Mouse (Mus musculus) fat pad, adult 2 months (tissue): ENCODE data around the gene Ncapd3.

Experiments used
- DNase-seq: peaks from one replicate; pipeline ENCODE4 v3.0.0-alpha.2; 2011; ENCODE audit warnings: low read depth, low spot score; ENCODE audit errors: extremely low read depth

The Ncapd3 gene

DNA sequence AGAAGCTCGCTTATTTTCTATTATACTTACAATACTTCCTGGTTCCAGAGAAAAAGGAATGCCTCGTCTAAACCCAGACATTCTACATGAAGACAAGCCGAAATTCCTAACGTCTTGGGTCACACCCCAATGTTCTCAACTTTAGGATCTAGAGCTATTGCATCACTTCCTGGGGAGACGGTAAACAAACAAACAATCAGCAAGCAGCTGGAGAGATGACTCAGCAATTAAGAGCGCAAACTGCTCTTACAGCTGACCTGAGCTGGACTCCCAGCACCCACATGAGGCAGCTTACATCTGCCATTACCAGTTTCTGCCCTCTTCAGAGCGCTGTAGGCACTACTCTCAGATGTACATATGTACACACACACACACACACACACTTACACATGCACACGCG is 91.3 kb downstream of the Ncapd3 start:
- DNase-seq: no peak

DNA sequence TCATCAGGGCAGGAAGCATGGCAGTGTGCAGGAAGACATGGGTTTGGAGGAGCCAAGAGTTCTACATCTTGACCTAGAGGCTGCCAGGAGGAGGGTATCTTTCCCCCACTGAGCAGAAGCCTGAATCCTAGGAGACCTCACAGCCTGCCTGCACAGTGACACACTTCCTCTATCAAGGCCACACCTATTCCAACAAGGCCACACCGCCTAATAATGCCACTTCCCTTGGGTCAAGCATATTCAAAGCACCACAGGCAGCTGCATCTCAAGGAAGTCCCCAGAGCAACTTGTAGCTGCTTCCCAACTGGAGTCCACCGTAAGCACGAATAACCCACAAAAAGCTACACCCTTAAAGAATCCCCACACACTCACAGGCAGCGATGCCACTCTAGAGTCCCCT is 92.1 kb downstream of the Ncapd3 start:
- no peak for DNase-seq

DNA sequence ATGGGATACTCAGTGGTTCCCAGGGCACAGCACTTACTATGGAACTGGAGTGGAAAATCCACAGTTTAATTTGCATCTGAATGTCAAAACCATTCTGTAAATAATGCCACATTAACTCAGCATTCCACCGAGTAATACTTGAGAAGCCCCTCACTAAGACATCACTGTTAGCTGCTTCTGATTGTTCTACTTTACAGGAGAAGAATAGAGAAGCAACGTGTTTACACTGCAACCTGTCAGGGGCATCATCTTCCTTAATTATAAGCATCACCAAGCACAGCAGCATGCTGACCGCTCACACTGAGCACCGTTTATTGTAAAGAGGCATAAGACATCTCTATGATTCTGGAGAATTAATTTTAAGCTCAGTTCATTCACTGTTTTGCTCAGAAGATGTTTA is 93.0 kb downstream of the Ncapd3 start:
- DNase-seq: no peak

DNA sequence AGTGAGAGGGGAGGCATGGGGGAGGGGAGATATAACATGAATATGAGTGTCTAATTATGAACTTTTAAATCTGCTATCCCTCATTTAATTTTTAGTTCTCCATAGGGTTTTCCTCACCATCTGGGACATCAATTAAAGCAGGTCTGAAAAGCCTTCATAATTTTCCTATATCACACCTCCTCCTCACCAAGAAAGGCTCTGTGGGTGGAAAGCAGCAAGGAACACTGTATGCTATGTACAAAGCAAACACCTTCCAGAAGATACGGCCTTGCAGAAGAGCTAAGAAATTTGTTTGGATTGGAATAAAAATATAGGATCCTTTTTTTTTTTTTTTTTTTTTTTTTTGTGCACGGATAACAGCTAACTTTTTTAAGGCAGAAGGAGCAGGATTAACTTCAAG is 94.0 kb downstream of the Ncapd3 start:
- no peak for DNase-seq

DNA sequence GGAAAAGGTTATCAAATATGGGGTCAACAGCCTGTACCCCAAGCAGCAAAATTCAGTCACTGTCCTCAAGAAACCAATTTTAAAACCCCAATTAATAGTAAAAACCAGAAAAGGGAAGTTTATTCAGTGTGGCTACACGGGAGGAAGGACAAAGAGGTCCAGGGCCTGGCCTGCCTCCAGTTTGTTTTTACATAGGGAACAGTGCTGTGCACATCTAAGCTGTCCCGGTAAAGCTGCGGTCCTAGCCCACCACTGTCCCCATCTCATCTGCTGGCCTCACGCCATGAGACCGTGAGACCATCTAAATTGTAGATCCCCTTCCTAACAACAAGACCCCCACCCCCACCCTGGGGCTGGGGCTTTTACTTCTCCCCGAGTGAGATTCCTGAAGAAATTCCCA is 95.5 kb downstream of the Ncapd3 start:
- DNase-seq: no peak

DNA sequence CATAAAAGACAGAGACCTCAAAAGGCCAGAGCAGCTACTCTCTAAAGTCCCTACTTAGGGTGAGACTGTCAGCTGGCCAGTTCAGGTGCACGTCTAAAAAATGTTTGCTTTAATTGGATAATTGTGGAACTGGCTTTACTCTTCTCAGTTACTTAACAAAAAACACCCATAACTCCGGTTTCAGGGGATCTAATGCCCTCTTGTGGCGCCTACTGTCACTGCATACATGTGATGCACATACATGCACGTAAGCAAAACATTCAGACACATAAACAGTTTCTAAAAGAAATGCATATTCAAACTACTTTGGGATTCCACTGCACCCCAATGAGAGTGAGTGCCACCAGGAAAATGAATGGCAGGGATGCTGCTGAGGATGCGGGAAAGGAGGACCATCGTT is 96.6 kb downstream of the Ncapd3 start:
- DNase-seq: no peak

DNA sequence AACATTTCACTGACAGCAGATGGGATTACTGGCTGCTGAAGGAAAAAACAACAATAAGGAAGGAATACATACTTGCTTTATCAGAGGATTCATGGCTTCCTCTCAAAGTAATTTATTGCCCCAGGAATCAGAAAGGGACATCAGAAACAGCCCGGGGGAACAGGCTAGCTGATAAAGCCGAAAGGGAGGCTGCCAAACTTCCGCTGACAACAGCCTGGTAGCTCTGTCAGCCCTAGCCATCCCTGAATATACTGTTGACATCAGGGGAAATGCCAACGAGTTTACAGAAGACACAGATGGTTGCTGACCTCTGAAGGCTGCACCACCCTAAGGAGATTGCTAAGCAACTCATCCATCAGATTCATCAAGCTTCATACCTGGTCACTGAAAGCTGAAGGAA is 98.7 kb downstream of the Ncapd3 start:
- no peak for DNase-seq

DNA sequence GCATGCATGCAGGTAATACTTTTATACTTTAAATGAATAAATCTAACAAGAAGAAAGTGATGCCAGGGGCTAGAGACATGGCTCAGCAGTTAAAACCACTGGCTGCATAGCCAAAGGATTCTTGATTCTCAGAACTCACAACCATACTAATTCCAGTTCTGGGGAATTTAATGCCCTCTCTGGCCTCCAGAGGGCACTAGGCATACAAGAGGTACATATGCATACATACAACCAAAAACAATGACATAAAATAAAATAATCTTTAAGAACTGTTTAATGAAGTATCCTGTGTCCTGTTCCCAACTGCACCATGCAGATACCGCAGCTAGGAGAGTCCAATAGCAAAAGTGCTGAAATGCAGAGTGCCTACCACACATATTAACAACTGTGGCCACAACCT is 104.4 kb downstream of the Ncapd3 start:
- no peak for DNase-seq

DNA sequence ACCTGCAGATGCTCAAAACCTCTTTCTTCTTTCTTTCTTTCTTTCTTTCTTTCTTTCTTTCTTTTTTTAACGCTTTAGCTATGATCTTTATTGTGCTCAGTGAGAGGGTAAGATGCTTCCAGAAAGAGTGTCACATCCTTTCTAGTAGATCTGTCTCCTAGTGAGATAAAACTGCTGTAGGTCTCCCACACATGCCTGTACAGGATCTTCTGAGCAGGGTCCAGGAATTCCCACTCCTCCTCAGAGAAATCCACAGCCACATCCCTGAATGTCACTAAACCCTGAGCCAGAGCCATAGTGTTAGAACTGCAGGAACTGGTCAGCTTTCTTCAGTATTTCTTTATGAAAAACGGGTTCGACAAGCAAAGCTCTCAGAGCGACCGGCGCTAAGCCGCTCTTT is 105.4 kb downstream of the Ncapd3 start:
- no peak for DNase-seq

DNA sequence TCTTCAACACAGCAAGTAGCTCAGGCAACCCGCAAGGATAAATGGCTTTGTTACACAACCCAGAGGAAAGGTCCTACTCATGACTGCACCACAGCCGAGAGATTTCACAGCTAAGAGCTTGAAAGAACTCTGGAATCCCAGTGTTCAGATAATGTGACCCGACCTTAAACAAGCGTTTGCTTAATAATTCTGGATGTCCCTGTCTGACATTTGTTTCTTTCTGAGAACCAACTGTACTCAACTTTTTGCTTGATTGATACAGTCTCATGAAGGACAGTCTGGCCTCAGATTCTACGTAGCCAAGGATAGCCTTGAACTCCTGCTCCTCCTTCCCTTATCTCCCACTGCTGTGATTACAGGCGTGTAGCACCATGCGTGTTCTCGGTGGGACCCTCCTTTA is 106.7 kb downstream of the Ncapd3 start:
- no peak for DNase-seq

DNA sequence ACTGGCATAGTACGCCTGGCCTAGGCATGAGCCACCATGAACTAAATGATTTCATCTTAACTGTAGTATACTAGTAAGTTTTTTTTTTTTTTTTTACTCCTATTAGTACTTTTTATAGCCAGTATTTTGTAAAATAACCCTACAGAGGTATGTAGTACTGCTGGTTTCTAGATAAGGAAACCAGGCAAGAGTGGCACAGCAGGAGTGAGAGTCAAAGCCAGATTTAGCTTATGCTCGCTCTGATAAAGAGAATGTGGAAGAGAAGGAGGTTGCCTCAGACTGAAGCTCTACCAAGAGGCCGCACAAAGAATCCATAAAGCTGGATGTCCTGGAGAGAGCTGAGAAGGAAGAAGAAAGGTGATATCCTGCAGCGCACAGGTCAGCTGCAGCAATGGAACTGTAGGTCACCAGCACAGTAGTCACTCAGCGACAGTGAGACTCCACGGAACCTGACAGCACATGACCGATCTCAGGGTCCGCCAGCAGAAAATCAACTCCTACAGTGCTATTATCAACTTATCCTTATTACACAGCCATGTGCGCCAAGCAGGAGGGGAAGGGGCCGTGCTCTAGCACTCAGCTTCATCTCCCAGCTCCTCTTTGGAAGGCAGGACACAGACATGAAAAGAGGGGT is 110.6 kb downstream of the Ncapd3 start:
- DNase-seq: no peak

DNA sequence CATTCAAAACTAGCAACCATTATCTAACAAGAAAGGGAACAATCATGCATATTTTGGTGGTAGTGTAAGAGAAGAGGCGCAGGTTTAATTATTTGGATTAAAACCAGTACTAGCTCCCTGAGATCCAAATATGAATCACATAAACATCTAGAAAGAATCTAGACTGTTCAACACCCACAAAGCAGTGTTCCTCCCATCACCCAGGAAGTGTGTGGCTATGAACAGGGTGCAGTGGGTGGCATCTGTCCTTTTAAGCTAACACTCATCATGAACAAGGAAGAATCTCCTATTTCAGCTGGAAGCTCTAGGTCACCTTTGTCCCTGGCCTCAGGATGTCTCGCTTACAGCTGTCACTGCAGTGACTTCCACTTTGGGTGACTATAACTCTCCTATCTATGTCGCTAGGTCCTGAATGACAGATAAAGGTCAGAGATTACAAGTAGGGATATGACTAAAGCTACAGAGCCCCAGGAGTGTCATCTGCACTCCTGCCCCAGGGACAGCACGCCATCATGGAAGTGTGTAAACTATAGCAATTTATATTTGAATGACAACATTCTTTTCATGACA is 114.4 kb downstream of the Ncapd3 start:
- DNase-seq: no peak
